Mouse (Mus musculus): ENCODE measurements around the gene Eftud2. TPM values are rescaled to one million over a fixed set of nuclear protein-coding genes. Genes with fewer than 3 reads are reported as not detected.

Eftud2 gene
- polyA plus RNA-seq (2011; ENCODE audit: insufficient read depth, insufficient read length, low replicate concordance, missing spikeins) = 77.3 and 159 TPM in 2 replicates

DNA sequence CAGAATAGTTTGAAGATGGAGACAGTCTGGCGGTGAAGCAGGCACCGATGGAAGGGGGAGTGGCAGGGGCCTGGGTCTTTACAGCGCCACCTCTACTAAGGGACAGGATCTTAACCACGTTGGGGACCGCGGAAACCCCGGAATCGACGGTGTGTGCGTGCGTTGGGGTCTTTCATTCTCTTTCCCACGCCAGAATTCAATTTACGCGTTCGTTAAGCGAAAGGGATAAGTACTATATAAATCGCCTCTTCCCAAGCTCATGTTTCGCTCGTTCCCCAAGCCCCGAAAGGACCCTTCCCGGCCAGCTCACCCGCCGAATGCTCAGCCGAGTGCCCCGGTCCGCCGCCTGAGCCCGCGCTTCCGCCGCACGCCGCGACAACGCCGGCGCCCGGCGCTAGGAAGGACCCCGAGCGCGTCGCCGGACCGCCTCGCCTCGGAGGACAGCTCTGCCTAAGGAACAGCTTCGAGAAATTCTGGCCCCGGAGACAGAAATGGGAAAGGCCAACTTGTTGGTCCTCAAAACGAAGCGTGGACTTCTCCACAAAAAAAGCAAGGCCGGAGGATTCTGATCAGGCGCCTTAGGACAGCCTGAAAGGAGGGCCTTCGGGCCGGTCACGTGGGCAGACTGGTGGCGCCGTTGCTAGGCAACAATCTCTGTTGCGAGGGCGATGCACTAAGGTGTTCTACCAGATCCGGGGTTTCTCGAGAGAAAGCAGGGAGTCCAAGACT lies at the start of gene Eftud2, which contains the start of gene Ccdc103:
TSS of gene Eftud2 (minus strand) at position 401 of the 729 bp plus-strand sequence.
TSS of gene Ccdc103 (plus strand) at position 620 of the 729 bp plus-strand sequence.
- WGBS = under 1% methylated on average over 62 of the region's 62 CpGs
- no peak for TF ChIP-seq CTCF (IDR thresholded peaks at IDR 0.05; ENCODE audit: control insufficient read depth, insufficient read depth, low read length)
- TF ChIP-seq POLR2A (IDR thresholded peaks at IDR 0.05; ENCODE audit: borderline replicate concordance, control insufficient read depth, low read depth, low read length) = peak; percentile 65; the same call in 1 of the 2 replicates
- Histone ChIP-seq H3K4me3 (replicated peaks; ENCODE audit: control insufficient read depth, low read depth, low read length) (peak within 1 kb of the TSS; percentile 87), H3K27ac (ENCODE audit: control insufficient read depth, insufficient read depth, low read depth, low read length, poor library complexity) (peak within 1 kb of the TSS; percentile 89), H3K4me1 (ENCODE audit: control insufficient read depth, insufficient read depth, low read length) (no peaks in the 10 kb centered on the region)

DNA sequence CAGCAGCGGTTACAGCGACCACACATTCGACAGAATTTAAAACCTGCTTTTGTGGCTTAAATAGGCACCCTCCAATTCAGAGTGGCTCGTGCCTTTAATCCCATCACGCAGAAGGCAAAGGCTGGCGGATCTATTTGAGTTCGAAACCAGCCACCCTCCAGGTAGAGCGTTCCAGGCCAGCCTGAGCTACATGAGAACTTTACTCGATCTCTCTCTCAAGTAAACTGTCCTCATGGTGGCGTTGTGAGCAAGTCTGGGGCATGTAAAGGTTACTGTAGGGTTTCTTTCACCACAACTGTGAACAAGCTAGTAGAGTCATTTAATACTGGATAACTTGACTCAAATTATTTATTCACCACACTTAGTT lies 44.5 kb upstream of the Eftud2 start:
- Histone ChIP-seq H3K4me1 (ENCODE audit: control insufficient read depth, insufficient read depth, low read length) (no peaks in the 10 kb centered on the region), H3K4me3 (replicated peaks; ENCODE audit: control insufficient read depth, low read depth, low read length) (peak overlapping the region; percentile 87), H3K27ac (ENCODE audit: control insufficient read depth, insufficient read depth, low read depth, low read length, poor library complexity) (peak overlapping the region; percentile 88)
- WGBS = 1% methylated on average over 10 of the region's 10 CpGs
- TF ChIP-seq POLR2A (IDR thresholded peaks at IDR 0.05; ENCODE audit: borderline replicate concordance, control insufficient read depth, low read depth, low read length) = no peak
- TF ChIP-seq CTCF (IDR thresholded peaks at IDR 0.05; ENCODE audit: control insufficient read depth, insufficient read depth, low read length) = no peak

DNA sequence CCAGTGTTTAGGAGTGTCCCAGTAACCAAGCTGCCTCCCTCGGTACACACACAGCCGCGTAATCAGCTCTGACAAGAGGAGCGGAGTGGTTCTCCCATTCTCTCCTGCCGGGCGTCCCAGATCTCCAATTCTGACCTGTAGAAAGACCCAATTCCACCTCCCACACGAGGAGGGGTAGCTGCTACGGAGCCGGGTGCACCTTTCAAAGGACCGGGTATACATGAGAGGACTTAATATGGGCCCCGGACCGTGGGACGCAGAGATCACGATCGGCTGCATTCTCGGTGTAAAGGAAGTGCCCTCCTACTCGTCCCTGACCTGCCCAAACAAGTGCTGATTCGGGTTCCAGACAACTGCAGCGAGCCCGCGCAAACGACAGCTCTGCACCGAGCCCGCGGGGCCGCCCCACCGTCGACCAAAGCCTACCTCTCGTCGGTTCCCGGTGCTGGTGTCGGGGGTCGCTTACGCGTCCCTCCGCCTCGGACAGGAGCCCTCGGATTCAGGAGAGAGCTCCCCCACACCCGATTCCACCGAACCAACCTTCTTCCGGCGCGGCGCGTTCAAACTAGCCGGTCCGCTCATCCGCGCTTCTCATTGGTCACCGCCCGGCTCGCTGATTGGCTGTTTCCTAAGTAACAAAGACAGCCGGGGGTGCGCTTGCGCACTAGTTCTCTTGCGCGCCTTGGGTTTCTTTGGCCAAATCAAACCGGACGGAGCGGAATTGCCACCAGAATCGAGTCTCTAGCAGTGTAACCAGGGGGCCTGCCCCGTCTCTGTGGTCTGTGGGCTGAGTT lies 44.0 kb upstream of the Eftud2 start, which contains the start of gene Kif18b:
TSS of gene Kif18b (minus strand) at position 568 of the 794 bp plus-strand sequence.
- under 1% methylated on average over 62 of the region's 62 CpGs for WGBS
- no peak for TF ChIP-seq CTCF (IDR thresholded peaks at IDR 0.05; ENCODE audit: control insufficient read depth, insufficient read depth, low read length)
- TF ChIP-seq POLR2A (IDR thresholded peaks at IDR 0.05; ENCODE audit: borderline replicate concordance, control insufficient read depth, low read depth, low read length) = peak; percentile 73; the same call in 1 of the 2 replicates
- H3K27ac ChIP-seq (ENCODE audit: control insufficient read depth, insufficient read depth, low read depth, low read length, poor library complexity) = peak within 1 kb of the TSS; percentile 88
- H3K4me1 ChIP-seq (ENCODE audit: control insufficient read depth, insufficient read depth, low read length) = no peaks in the 10 kb centered on the region
- peak within 1 kb of the TSS; percentile 87 for H3K4me3 ChIP-seq (replicated peaks; ENCODE audit: control insufficient read depth, low read depth, low read length)

DNA sequence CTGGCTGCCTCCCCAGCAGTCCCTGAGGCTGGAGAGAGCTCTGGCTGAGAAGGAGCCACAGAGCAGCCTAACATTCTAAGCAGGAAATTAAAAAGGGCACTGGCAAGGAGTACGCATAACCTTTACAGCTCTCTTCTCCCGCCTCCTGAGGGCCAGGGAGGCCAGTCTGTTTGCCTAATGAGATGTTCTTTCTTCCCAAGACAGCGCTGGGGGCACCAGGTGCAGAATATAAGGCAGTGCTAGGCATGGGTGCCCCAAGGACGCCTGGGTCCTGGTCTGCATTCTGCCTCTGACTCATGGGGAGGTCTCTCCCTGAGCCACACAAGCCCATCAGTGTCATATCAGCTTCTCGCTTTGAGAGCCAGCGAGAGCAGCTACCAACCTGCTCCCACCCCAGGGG lies 40.7 kb upstream of the Eftud2 start:
- no peaks in the 10 kb centered on the region for H3K4me1 ChIP-seq (ENCODE audit: control insufficient read depth, insufficient read depth, low read length)
- H3K4me3 ChIP-seq (replicated peaks; ENCODE audit: control insufficient read depth, low read depth, low read length) = no peak overlapping the region
- WGBS = 93% methylated on average over 6 of the region's 6 CpGs
- TF ChIP-seq POLR2A (IDR thresholded peaks at IDR 0.05; ENCODE audit: borderline replicate concordance, control insufficient read depth, low read depth, low read length) (no peak), CTCF (IDR thresholded peaks at IDR 0.05; ENCODE audit: control insufficient read depth, insufficient read depth, low read length) (no peak)
- no peak overlapping the region for H3K27ac ChIP-seq (ENCODE audit: control insufficient read depth, insufficient read depth, low read depth, low read length, poor library complexity)

DNA sequence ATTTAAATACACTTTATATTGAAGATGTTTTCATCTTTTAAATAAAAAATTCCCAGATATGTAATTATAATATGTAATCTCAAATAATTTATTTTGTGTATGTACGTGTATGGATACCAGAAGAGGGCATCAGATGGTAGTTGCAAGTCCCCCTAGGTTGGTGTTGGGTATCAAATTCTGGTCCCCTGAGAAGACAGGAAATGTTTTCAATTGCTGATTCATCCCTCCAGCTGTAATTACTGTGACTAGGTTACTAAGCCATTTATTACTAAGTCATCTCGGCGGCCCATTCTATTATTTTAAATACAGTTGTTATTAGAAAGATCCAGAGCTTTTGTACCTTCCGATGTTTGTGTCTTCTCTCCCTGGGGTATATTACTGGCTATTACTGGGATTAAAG lies 37.3 kb upstream of the Eftud2 start:
- TF ChIP-seq CTCF (IDR thresholded peaks at IDR 0.05; ENCODE audit: control insufficient read depth, insufficient read depth, low read length) (no peak), POLR2A (IDR thresholded peaks at IDR 0.05; ENCODE audit: borderline replicate concordance, control insufficient read depth, low read depth, low read length) (no peak)
- H3K27ac ChIP-seq (ENCODE audit: control insufficient read depth, insufficient read depth, low read depth, low read length, poor library complexity) = no peak overlapping the region
- 60% methylated on average over 4 of the region's 4 CpGs for WGBS
- no peaks in the 10 kb centered on the region for H3K4me1 ChIP-seq (ENCODE audit: control insufficient read depth, insufficient read depth, low read length)
- H3K4me3 ChIP-seq (replicated peaks; ENCODE audit: control insufficient read depth, low read depth, low read length) = no peak overlapping the region

DNA sequence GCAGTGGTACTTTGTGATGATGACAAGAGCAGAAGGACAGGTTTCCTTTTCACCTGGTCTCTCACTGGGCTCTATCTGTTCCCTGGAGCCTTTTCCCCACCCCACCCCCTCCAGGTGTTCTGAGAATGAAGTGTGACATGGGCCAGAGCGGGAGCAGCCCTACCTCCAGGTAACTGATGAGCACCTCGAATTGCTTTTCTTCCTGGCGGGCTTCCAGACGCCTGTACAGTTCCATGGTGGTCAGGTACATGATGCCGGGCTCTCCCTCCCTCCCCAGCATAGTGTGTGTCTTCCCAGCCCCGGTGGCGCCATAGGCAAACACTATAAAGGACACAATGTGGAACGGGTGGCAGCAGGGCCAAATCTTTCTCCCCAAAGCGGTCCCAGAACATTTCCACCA lies 34.6 kb upstream of the Eftud2 start:
- WGBS = 91% methylated on average over 9 of the region's 9 CpGs
- Histone ChIP-seq H3K27ac (ENCODE audit: control insufficient read depth, insufficient read depth, low read depth, low read length, poor library complexity) (no peak overlapping the region), H3K4me1 (ENCODE audit: control insufficient read depth, insufficient read depth, low read length) (no peaks in the 10 kb centered on the region), H3K4me3 (replicated peaks; ENCODE audit: control insufficient read depth, low read depth, low read length) (no peak overlapping the region)
- no peak for TF ChIP-seq CTCF (IDR thresholded peaks at IDR 0.05; ENCODE audit: control insufficient read depth, insufficient read depth, low read length)
- TF ChIP-seq POLR2A (IDR thresholded peaks at IDR 0.05; ENCODE audit: borderline replicate concordance, control insufficient read depth, low read depth, low read length) = no peak

DNA sequence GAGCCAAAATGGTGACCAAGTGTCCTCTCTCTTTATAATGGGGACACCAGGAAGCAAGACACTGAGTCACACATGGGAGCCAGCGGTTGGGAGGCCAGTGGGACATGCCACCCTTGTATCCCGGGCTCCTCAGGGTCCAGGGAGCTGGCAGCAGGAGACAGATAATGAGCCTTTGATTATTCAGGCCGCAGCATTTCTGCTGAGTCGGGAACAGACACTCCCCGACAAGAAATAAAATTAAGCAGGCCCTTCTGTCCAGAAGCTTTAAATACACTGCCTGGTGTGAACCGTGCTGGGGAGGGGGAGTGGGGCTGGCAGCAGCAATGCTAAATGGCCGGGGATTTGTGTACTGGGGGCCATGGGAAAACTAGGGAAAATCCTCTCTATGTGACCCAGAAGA lies 30.6 kb upstream of the Eftud2 start:
- no peak overlapping the region for H3K4me3 ChIP-seq (replicated peaks; ENCODE audit: control insufficient read depth, low read depth, low read length)
- TF ChIP-seq CTCF (IDR thresholded peaks at IDR 0.05; ENCODE audit: control insufficient read depth, insufficient read depth, low read length) (no peak), POLR2A (IDR thresholded peaks at IDR 0.05; ENCODE audit: borderline replicate concordance, control insufficient read depth, low read depth, low read length) (no peak)
- no peaks in the 10 kb centered on the region for H3K4me1 ChIP-seq (ENCODE audit: control insufficient read depth, insufficient read depth, low read length)
- H3K27ac ChIP-seq (ENCODE audit: control insufficient read depth, insufficient read depth, low read depth, low read length, poor library complexity) = no peak overlapping the region
- WGBS = 91% methylated on average over 7 of the region's 7 CpGs

DNA sequence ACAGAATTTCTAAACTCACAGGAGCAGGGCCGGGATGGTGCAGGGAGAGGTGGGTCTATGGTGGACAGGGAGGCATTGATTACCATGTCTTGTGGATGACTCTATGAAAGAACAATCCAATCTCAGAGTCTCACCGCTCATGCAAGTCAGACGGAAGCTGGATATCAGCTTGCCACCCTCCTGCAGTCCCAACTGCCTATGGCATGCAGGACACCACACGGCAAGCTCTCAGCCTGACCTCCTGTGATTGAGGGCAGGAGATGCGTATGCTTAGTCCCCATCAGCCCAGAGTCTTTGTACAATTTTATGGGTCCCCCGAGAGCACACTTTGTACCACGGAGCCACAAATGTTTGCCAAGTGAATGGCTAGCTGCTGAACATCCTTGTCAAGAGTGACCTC lies 22.9 kb upstream of the Eftud2 start:
- Histone ChIP-seq H3K4me3 (replicated peaks; ENCODE audit: control insufficient read depth, low read depth, low read length) (no peak overlapping the region), H3K27ac (ENCODE audit: control insufficient read depth, insufficient read depth, low read depth, low read length, poor library complexity) (no peak overlapping the region), H3K4me1 (ENCODE audit: control insufficient read depth, insufficient read depth, low read length) (no peaks in the 10 kb centered on the region)
- no peak for TF ChIP-seq CTCF (IDR thresholded peaks at IDR 0.05; ENCODE audit: control insufficient read depth, insufficient read depth, low read length)
- TF ChIP-seq POLR2A (IDR thresholded peaks at IDR 0.05; ENCODE audit: borderline replicate concordance, control insufficient read depth, low read depth, low read length) = no peak
- WGBS = 88% methylated on average over 7 of the region's 7 CpGs
